Mouse (Mus musculus) hindbrain, postnatal 0 days (tissue): ENCODE data around the gene Phf7. TPM values are rescaled to one million over a fixed set of nuclear protein-coding genes. Genes with fewer than 3 reads are reported as not detected.

Source experiments
- ATAC-seq: fragments of 200-750 bp; cut with Nextera tagmentation; 2 replicates; pipeline ENCODE4 v1.8.0; 2017; ENCODE audit warnings: mild to moderate bottlenecking, moderate TSS enrichment, moderate library complexity
- DNase-seq: peaks from one replicate; pipeline ENCODE4 v3.0.0-alpha.2; 2015; ENCODE audit warnings: low spot score
- H3K27ac ChIP-seq: fragments of 300-500 bp; sonication (generic); 2 replicates; pipeline ENCODE4 v1.5.1; 2014; ENCODE audit warnings: mild to moderate bottlenecking
- H3K27me3 ChIP-seq: fragments of 300-500 bp; sonication (generic); 2 replicates; pipeline ENCODE4 v1.6.1; 2014; ENCODE audit warnings: low read length, mixed read lengths; ENCODE audit not compliant: insufficient read depth
- H3K36me3 ChIP-seq: fragments of 300-500 bp; sonication (generic); 2 replicates; pipeline ENCODE4 v1.6.1; 2014; ENCODE audit warnings: low read length, mixed read lengths; ENCODE audit not compliant: insufficient read depth
- H3K4me1 ChIP-seq: fragments of 300-500 bp; sonication (generic); 2 replicates; pipeline ENCODE4 v1.6.1; 2014; ENCODE audit warnings: antibody characterized with exemption, low read length, mixed read lengths; ENCODE audit not compliant: insufficient read depth
- H3K4me2 ChIP-seq: fragments of 300-500 bp; sonication (generic); 2 replicates; pipeline ENCODE4 v1.6.1; 2014; ENCODE audit warnings: low read depth, mild to moderate bottlenecking, low read length, moderate library complexity, mixed read lengths
- H3K4me3 ChIP-seq: fragments of 300-500 bp; sonication (generic); 2 replicates; pipeline ENCODE4 v1.5.1; 2014; ENCODE audit warnings: low read length
- H3K9ac ChIP-seq: fragments of 300-500 bp; sonication (generic); replicated peaks from 2 replicates; pipeline ENCODE4 v1.6.1; 2014; ENCODE audit warnings: mild to moderate bottlenecking, low read length, moderate library complexity, mixed read lengths
- H3K9me3 ChIP-seq: fragments of 300-500 bp; sonication (generic); 2 replicates; pipeline ENCODE4 v1.6.1; 2016; ENCODE audit warnings: low read length, mixed read lengths
- CTCF ChIP-seq: IDR thresholded peaks from 2 replicates; pipeline ENCODE4 v1.5.1; 2016; ENCODE audit warnings: antibody characterized with exemption, control low read depth, low read depth
- WGBS: fragments of 180-500 bp; shearing (Covaris S2); extraction: QIAGEN DNeasy Blood & Tissue Kit; methylation state at CpG from one replicate; pipeline ENCODE4 v1.1.7; 2014; 5-methylcytosine and 5-hydroxymethylcytosine counted together
- polyA plus RNA-seq: library from polyadenylated mRNA; unstranded; fragments of >200 nt; fragmentation: Nextera tagmentation; extraction: Ambion mirVana; gene quantifications from 2 replicates; pipeline ENCODE4 v1.2.1, GENCODE M21; 2015
- total RNA-seq: library from RNA; depleted of rRNA; stranded (reverse); fragments of >200 nt; gene quantifications from 2 replicates; pipeline ENCODE4 v1.2.3, GENCODE M21; 2014

Phf7 gene
- total and polyA plus RNA-seq, 2 experiments from 2014 or later, result 4.1 to 8.8 TPM

- DNase-seq, result peak; percentile 71
- TF ChIP-seq CTCF, result peak; percentile 82
- Histone ChIP-seq H3K4me2 (peak within 1 kb of the TSS; percentile 25; the same call in 1 of the 2 replicates), H3K9ac (0 out of 2 replicates have a peak within 1 kb of the TSS, but pooled peaks have one; percentile 24), H3K4me1 (0 out of 2 replicates have a peak, but pooled peaks cover 3% of the 10 kb centered on the region), H3K4me3 (no peak within 1 kb of the TSS), H3K27ac (no peak within 1 kb of the TSS), H3K36me3 (no peaks in the 10 kb centered on the region), H3K27me3 (no peaks in the 10 kb centered on the region), H3K9me3 (no peaks in the 10 kb centered on the region)
- ATAC-seq, result peak; percentile 80
- WGBS, result 11% methylated on average over 11 of the region's 11 CpGs
Observed at GRCm38 (mm10) chr14:31217666-31218065, 33.5 kb downstream of the Phf7 start, which contains the start of gene Sema3g. Gene Sema3g (plus strand): TSS chr14:31217860.

DNA sequence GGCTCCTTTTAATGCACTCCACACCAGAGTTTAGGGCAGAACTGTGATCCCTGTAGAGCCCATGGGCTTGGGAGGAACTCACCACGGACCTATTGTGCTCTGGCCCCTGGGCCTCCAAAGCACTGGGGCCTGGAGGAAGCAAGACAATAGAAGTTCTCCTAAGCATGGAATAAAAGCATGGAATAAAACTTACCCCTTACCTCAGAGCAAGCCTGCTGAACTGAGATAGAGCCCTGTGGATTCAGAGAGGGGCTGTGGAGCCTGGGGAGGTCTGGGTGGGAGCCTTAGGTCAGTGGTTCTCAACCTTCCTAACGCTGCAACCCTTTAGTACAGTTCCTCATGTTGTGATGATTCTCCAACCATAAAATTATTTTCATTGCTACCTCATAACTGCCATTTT, 34.3 kb downstream of the Phf7 start, which contains the start of gene Nisch:
TSS of gene Nisch (minus strand) at position 101 of the 400 bp plus-strand sequence.
- TF ChIP-seq CTCF, result no peak
- 0 out of 2 replicates have a peak within 1 kb of the TSS, but pooled peaks have one; percentile 11 for H3K27ac ChIP-seq
- peak within 1 kb of the TSS; percentile 25 for H3K4me2 ChIP-seq
- no peaks in the 10 kb centered on the region for H3K9me3 ChIP-seq
- H3K4me3 ChIP-seq, result no peak within 1 kb of the TSS
- ATAC-seq, result no peak
- 57% methylated on average over 2 of the region's 2 CpGs for WGBS
- H3K27me3 ChIP-seq, result no peaks in the 10 kb centered on the region
- no peaks in the 10 kb centered on the region for H3K36me3 ChIP-seq
- 0 out of 2 replicates have a peak, but pooled peaks cover 3% of the 10 kb centered on the region for H3K4me1 ChIP-seq
- DNase-seq, result no peak
- 0 out of 2 replicates have a peak within 1 kb of the TSS, but pooled peaks have one; percentile 24 for H3K9ac ChIP-seq

GRCm38 (mm10) chr14:31215157-31216002, 35.7 kb downstream of the Phf7 start:
- 38% methylated on average over 15 of the region's 15 CpGs for WGBS
- Histone ChIP-seq H3K27ac (0 out of 2 replicates have a peak overlapping the region, but pooled peaks have one; percentile 11), H3K9ac (0 out of 2 replicates have a peak overlapping the region, but pooled peaks have one; percentile 5), H3K4me3 (no peak overlapping the region), H3K36me3 (no peaks in the 10 kb centered on the region), H3K4me1 (0 out of 2 replicates have a peak, but pooled peaks cover 3% of the 10 kb centered on the region), H3K9me3 (no peaks in the 10 kb centered on the region), H3K4me2 (peak overlapping the region; percentile 7; the same call in 1 of the 2 replicates), H3K27me3 (no peaks in the 10 kb centered on the region)
- ATAC-seq, result peak; percentile 79
- TF ChIP-seq CTCF, result peak; percentile 96
- peak; percentile 88 for DNase-seq

- DNase-seq (no peak), ATAC-seq (no peak)
- Histone ChIP-seq H3K9ac (no peak overlapping the region), H3K9me3 (no peaks in the 10 kb centered on the region), H3K4me2 (no peak overlapping the region), H3K4me1 (0 out of 2 replicates have a peak, but pooled peaks cover 3% of the 10 kb centered on the region), H3K36me3 (no peaks in the 10 kb centered on the region), H3K27me3 (no peaks in the 10 kb centered on the region), H3K27ac (no peak overlapping the region), H3K4me3 (no peak overlapping the region)
- 83% methylated on average over 3 of the region's 3 CpGs for WGBS
- TF ChIP-seq CTCF, result no peak
Observed at GRCm38 (mm10) chr14:31214684-31215083, 36.4 kb downstream of the Phf7 start.

- Histone ChIP-seq H3K9me3 (no peaks in the 10 kb centered on the region), H3K4me1 (0 out of 2 replicates have a peak, but pooled peaks cover 3% of the 10 kb centered on the region), H3K4me2 (no peak overlapping the region), H3K27ac (no peak overlapping the region), H3K4me3 (no peak overlapping the region), H3K27me3 (no peaks in the 10 kb centered on the region), H3K9ac (no peak overlapping the region), H3K36me3 (no peaks in the 10 kb centered on the region)
- no peak for DNase-seq
- no peak for TF ChIP-seq CTCF
- ATAC-seq, result no peak
- WGBS, result 71% methylated on average over 8 of the region's 8 CpGs
Observed at GRCm38 (mm10) chr14:31213868-31214267, 37.2 kb downstream of the Phf7 start.

- no peak overlapping the region for H3K4me3 ChIP-seq
- no peak for DNase-seq
- no peaks in the 10 kb centered on the region for H3K9me3 ChIP-seq
- no peaks in the 10 kb centered on the region for H3K36me3 ChIP-seq
- H3K4me2 ChIP-seq, result no peak overlapping the region
- 86% methylated on average over 3 of the region's 3 CpGs for WGBS
- no peak overlapping the region for H3K27ac ChIP-seq
- no peak overlapping the region for H3K9ac ChIP-seq
- H3K27me3 ChIP-seq, result no peaks in the 10 kb centered on the region
- TF ChIP-seq CTCF, result no peak
- H3K4me1 ChIP-seq, result 0 out of 2 replicates have a peak, but pooled peaks cover 2% of the 10 kb centered on the region
- ATAC-seq, result no peak
Observed at GRCm38 (mm10) chr14:31212499-31212898, 38.6 kb downstream of the Phf7 start.
